Mouse (Mus musculus) myocyte (in vitro differentiated cells): ENCODE measurements around the gene Atp1a2.

Experiments used
- CEBPB ChIP-seq: IDR thresholded peaks from 2 replicates; pipeline ENCODE4 v1.6.1; 2011; ENCODE audit warnings: mild to moderate bottlenecking, moderate library complexity; ENCODE audit not compliant: poor library complexity, insufficient read depth, severe bottlenecking
- E2F4 ChIP-seq: IDR thresholded peaks from one replicate; pipeline ENCODE4 v1.6.1; 2011; ENCODE audit warnings: mild to moderate bottlenecking, control low read depth, moderate library complexity; ENCODE audit not compliant: insufficient read depth
- MAX ChIP-seq: IDR thresholded peaks from one replicate; pipeline ENCODE4 v1.6.1; 2011; ENCODE audit warnings: low read depth, mild to moderate bottlenecking, control low read depth
- MYOD1 ChIP-seq, 3 experiments: IDR thresholded peaks; one replicate each; pipeline ENCODE4 v1.6.1; 2011; ENCODE audit warnings: control low read depth in 2 of 3, low read depth in 2 of 3, mild to moderate bottlenecking in 2 of 3, moderate library complexity in 1 of 3; ENCODE audit not compliant: insufficient read length in 2 of 3, control insufficient read depth in 1 of 3
- POLR2A ChIP-seq: IDR thresholded peaks from one replicate; pipeline ENCODE4 v1.6.1; 2011; ENCODE audit warnings: low read depth, mild to moderate bottlenecking, control low read depth, moderate library complexity; ENCODE audit not compliant: insufficient read length
- REST ChIP-seq: IDR thresholded peaks from one replicate; pipeline ENCODE4 v1.6.1; 2011; ENCODE audit warnings: mild to moderate bottlenecking, control low read depth, moderate library complexity; ENCODE audit not compliant: insufficient read depth, insufficient read length
- SRF ChIP-seq: IDR thresholded peaks from one replicate; pipeline ENCODE4 v1.6.1; 2011; ENCODE audit warnings: low read depth; ENCODE audit not compliant: control insufficient read depth, insufficient read length
- TCF12 ChIP-seq: IDR thresholded peaks from one replicate; pipeline ENCODE4 v1.6.1; 2011; ENCODE audit warnings: mild to moderate bottlenecking, control low read depth; ENCODE audit not compliant: poor library complexity, insufficient read depth, severe bottlenecking
- TCF3 ChIP-seq: IDR thresholded peaks from one replicate; pipeline ENCODE4 v1.6.1; 2011; ENCODE audit warnings: low read depth, control low read depth; ENCODE audit not compliant: insufficient read length
- USF1 ChIP-seq: IDR thresholded peaks from one replicate; pipeline ENCODE4 v1.6.1; 2011; ENCODE audit warnings: low read depth, mild to moderate bottlenecking, control low read depth, moderate library complexity

- TF ChIP-seq POLR2A: no peak
- no peak for TF ChIP-seq USF1
- no peak for TF ChIP-seq TCF12
- no peak for TF ChIP-seq SRF
- no peak for TF ChIP-seq CEBPB
- TF ChIP-seq REST: no peak
- TF ChIP-seq E2F4: no peak
- no peak for TF ChIP-seq MYOD1 (IDR thresholded peaks at IDR 0.05; ENCODE audit: control insufficient read depth in 1 of 3, insufficient read length in 2 of 3, low read depth in 2 of 3)
- TF ChIP-seq TCF3: no peak
- no peak for TF ChIP-seq MAX
Observed at GRCm38 (mm10) chr1:172261477-172262078, 36.3 kb downstream of the Atp1a2 start, which contains the start of gene Igsf8.
